Mouse (Mus musculus): ENCODE measurements around the gene Ctag2. TPM values are rescaled to one million over a fixed set of nuclear protein-coding genes. Genes with fewer than 3 reads are reported as not detected.

Gene Ctag2
- not detected in 2 replicates for polyA plus RNA-seq (2014; fragmentation: Nextera tagmentation; extraction: Ambion mirVana)

GRCm38 (mm10) chrX:65047344-65047743, at the start of gene Ctag2:
Gene Ctag2 (plus strand): TSS chrX:65047644.
- H3K27ac ChIP-seq (ENCODE audit: low read depth, low read length): no peak within 1 kb of the TSS
- no peak within 1 kb of the TSS for H3K4me3 ChIP-seq (ENCODE audit: low read depth, low read length)
- 94% methylated on average over 7 of the region's 7 CpGs for WGBS
- H3K4me1 ChIP-seq (ENCODE audit: control insufficient read depth, insufficient read depth, low read length): no peaks in the 10 kb centered on the region
- H3K9ac ChIP-seq (replicated peaks; ENCODE audit: low read depth, low read length): no peak within 1 kb of the TSS
- H3K27me3 ChIP-seq (ENCODE audit: control insufficient read depth, insufficient read depth, low read length): no peaks in the 10 kb centered on the region
- no peaks in the 10 kb centered on the region for H3K36me3 ChIP-seq (ENCODE audit: control insufficient read depth, insufficient read depth, low read length)
- no peak for ATAC-seq (ENCODE audit: low read depth)
- no peak within 1 kb of the TSS for H3K4me2 ChIP-seq (ENCODE audit: low read depth, low read length)
- H3K9me3 ChIP-seq (ENCODE audit: control insufficient read depth, low read length): no peaks in the 10 kb centered on the region

All from neural tube, embryonic 14.5 days (tissue).